Mouse (Mus musculus): Measurements from ENCODE around the gene P2ry2.

DNA sequence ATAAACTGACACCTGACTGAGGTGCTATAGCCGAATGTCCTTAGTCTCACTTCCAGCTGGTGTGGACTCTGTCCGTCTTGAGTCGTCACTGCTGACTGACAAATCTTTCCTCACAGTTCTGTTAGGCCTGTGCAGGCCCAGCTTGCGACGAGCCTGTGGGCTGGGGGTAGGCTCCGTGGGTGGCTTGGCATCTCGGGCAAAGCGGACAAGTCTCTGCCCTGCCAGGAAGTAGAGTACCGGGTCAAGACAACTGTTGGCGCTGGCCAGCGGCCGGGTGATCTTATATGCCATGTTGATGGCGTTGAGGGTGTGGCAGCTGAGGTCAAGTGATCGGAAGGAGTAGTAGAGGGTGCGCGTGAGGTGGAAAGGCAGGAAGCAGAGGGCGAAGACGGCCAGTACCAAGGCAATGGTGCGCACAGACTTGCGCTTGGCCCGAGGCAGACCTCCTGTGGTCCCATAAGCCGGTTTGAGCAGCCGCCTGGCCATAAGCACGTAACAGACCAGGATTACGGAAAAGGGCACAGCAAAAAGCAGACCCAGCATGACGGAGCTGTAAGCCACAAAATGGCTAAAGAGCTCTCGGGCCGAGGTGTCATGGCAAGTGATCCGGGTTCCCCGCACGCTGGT is 14.6 kb downstream of the P2ry2 start:
- TF ChIP-seq CTCF (IDR thresholded peaks at IDR 0.05; ENCODE audit: borderline replicate concordance, extremely low read depth, insufficient read depth, insufficient read length) (no peak), POLR2A (IDR thresholded peaks at IDR 0.05; ENCODE audit: borderline replicate concordance, extremely low read depth, insufficient read depth, insufficient read length, poor library complexity, severe bottlenecking) (no peak)

Measured in brain, embryonic 14.5 days (tissue).